Mouse (Mus musculus) regulatory T cell (primary cell): ENCODE results near the gene Vat1l.

ENCODE experiments used
- in situ Hi-C: fragments of 300-600 bp; cut with MboI, MseI; formaldehyde crosslinking; loops from one replicate; pipeline ENCODE4 v1.15.1; 2025; ENCODE audit warnings: high pct_unique_total_duplicates

Vat1l gene

GRCm38 (mm10) chr8:114205221-114205901 is at the start of gene Vat1l:
Gene Vat1l (plus strand): TSS chr8:114205612.
- in situ Hi-C loops: no loop called here

- in situ Hi-C loops: no loop called here
Observed at GRCm38 (mm10) chr8:114158586-114158985, 46.8 kb upstream of the Vat1l start.

- in situ Hi-C loops: no loop called here
Observed at GRCm38 (mm10) chr8:114159666-114160065, 45.7 kb upstream of the Vat1l start.

- in situ Hi-C loops: no loop called here
Observed at GRCm38 (mm10) chr8:114163871-114164270, 41.5 kb upstream of the Vat1l start.

GRCm38 (mm10) chr8:114164444-114165096 is 40.8 kb upstream of the Vat1l start:
- in situ Hi-C loops: no loop called here

- in situ Hi-C loops: no loop called here
Observed at GRCm38 (mm10) chr8:114165741-114166140, 39.7 kb upstream of the Vat1l start.

- in situ Hi-C loops: no loop called here
Observed at GRCm38 (mm10) chr8:114176721-114177120, 28.7 kb upstream of the Vat1l start.

GRCm38 (mm10) chr8:114193334-114193733 is 12.1 kb upstream of the Vat1l start:
- in situ Hi-C loops: loop anchor here (10.0 kb wide), 1 partner anchor 1071 kb away; no protein-coding TSS in a partner anchor

GRCm38 (mm10) chr8:114198990-114199389 is 6.4 kb upstream of the Vat1l start:
- in situ Hi-C loops: loop anchor here (10.0 kb wide), 1 partner anchor 1066 kb away; no protein-coding TSS in a partner anchor

- in situ Hi-C loops: no loop called here
Observed at GRCm38 (mm10) chr8:114206421-114206983, 1.1 kb downstream of the Vat1l start.

- in situ Hi-C loops: no loop called here
Observed at GRCm38 (mm10) chr8:114207026-114207425, 1.6 kb downstream of the Vat1l start.

GRCm38 (mm10) chr8:114220779-114221178 is 15.4 kb downstream of the Vat1l start:
- in situ Hi-C loops: no loop called here

- in situ Hi-C loops: no loop called here
Observed at GRCm38 (mm10) chr8:114222001-114222400, 16.6 kb downstream of the Vat1l start.

- in situ Hi-C loops: no loop called here
Observed at GRCm38 (mm10) chr8:114224001-114224400, 18.6 kb downstream of the Vat1l start.

- in situ Hi-C loops: no loop called here
Observed at GRCm38 (mm10) chr8:114251321-114252065, 46.1 kb downstream of the Vat1l start.

- in situ Hi-C loops: no loop called here
Observed at GRCm38 (mm10) chr8:114258685-114259084, 53.3 kb downstream of the Vat1l start.

- in situ Hi-C loops: no loop called here
Observed at GRCm38 (mm10) chr8:114259713-114260355, 54.4 kb downstream of the Vat1l start.

GRCm38 (mm10) chr8:114262331-114262730 is 56.9 kb downstream of the Vat1l start:
- in situ Hi-C loops: no loop called here

- in situ Hi-C loops: no loop called here
Observed at GRCm38 (mm10) chr8:114274558-114274957, 69.1 kb downstream of the Vat1l start.

- in situ Hi-C loops: no loop called here
Observed at GRCm38 (mm10) chr8:114281101-114281500, 75.7 kb downstream of the Vat1l start.

GRCm38 (mm10) chr8:114294889-114295748 is 89.7 kb downstream of the Vat1l start:
- in situ Hi-C loops: no loop called here
